Comparison of ENCODE assay signal across 9 mouse cellular contexts in the genomic region with DNA sequence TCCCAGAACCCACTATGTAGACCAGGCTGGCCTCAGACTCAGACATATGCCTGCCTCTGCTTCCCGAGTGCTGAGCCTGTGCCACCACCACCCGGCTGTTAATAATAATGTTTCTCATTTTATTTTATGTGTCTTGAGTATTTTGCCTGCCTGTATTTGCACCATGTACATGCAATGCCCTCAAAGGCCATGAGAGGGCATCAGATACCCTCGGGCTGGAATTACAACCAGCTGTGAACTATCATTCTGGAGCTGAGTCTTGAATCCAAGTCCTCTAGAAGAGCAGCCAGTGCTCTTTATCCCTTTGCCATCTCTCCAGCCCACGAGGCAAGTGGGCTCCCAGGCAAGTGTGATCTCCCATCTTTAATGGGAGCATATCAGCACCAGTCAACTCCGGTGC. TPM values are rescaled to one million over a fixed set of nuclear protein-coding genes. Genes with fewer than 3 reads are reported as not detected.
DNase-seq lines count a peak whose midpoint lies in the region; ATAC-seq and TF ChIP-seq lines count a peak whose summit lies in the region.
"Had no signal": no experiment of that assay in that cellular context is flagged by ENCODE, and none has a peak within 500 bp of the region (broad histone marks: within the 10 kb centered on the region; RNA-seq: fewer than 3 reads in every experiment).

No protein-coding gene starts in this region.

- no peak for ATAC-seq in neural tube, embryonic 11.5 days (ENCODE audit: insufficient read depth, low FRiP score, low TSS enrichment)

- no peaks in the 10 kb centered on the region for H3K9me3 ChIP-seq in neural tube, embryonic 11.5 days (ENCODE audit: control insufficient read depth, low read length)
- H3K9me3 ChIP-seq: embryonic facial prominence, embryonic 12.5 days had no signal

- no peak overlapping the region for H3K4me2 ChIP-seq in neural tube, embryonic 11.5 days (ENCODE audit: low read depth)
- H3K4me2 ChIP-seq: embryonic facial prominence, embryonic 12.5 days had no signal

- TF ChIP-seq POLR2A in spleen, adult 2 months (IDR thresholded peaks at IDR 0.05; ENCODE audit: low read depth, low read length), result no peak

- no peak overlapping the region for H3K9ac ChIP-seq in neural tube, embryonic 11.5 days (ENCODE audit: low read length)
- H3K9ac ChIP-seq: embryonic facial prominence, embryonic 12.5 days had no signal

- 28% methylated on average over 5 of the region's 5 CpGs for WGBS in spleen, adult 2 months
- WGBS in neural tube, embryonic 11.5 days, result 50% methylated on average over 5 of the region's 5 CpGs

- no peaks in the 10 kb centered on the region for H3K4me1 ChIP-seq in spleen, adult 2 months (ENCODE audit: control insufficient read depth, insufficient read depth, insufficient read length)
- H3K4me1 ChIP-seq in neural tube, embryonic 11.5 days (ENCODE audit: control insufficient read depth, insufficient read depth, low read length), result no peaks in the 10 kb centered on the region
- H3K4me1 ChIP-seq: embryonic facial prominence, embryonic 12.5 days had no signal

- no peaks in the 10 kb centered on the region for H3K27me3 ChIP-seq in spleen, adult 2 months (ENCODE audit: control insufficient read depth, insufficient read depth, low read length)
- H3K27me3 ChIP-seq in neural tube, embryonic 11.5 days (ENCODE audit: control insufficient read depth, insufficient read depth, low read length), result no peaks in the 10 kb centered on the region
- H3K27me3 ChIP-seq: embryonic facial prominence, embryonic 12.5 days had no signal

- intact Hi-C loops in heart, postnatal 25 days (cut with DNase I), result no loop called here

- H3K27ac ChIP-seq in spleen, adult 2 months (ENCODE audit: insufficient read depth, low read length), result no peak overlapping the region
- no peak overlapping the region for H3K27ac ChIP-seq in neural tube, embryonic 11.5 days (ENCODE audit: low read depth, low read length)
- H3K27ac ChIP-seq: embryonic facial prominence, embryonic 12.5 days had no signal

- peak; percentile 21 to 57 for DNase-seq in heart, adult 18-20 months
- no peak for DNase-seq in heart, postnatal 25 days (ENCODE audit: low spot score)
- peak in 1 of 2 experiments; percentile 15 for DNase-seq in spleen, adult 2 months (ENCODE audit: low read depth in 1 of 2, low spot score in 2 of 2)
- no peak for DNase-seq in spleen, postnatal 4 days (ENCODE audit: low spot score in 2 of 2)
- DNase-seq in adrenal gland, postnatal 36 days, result peak; percentile 61 to 65
- DNase-seq in induced T-regulatory cell, adult 2 months (ENCODE audit: low read depth), result peak; percentile 67
- peak; percentile 46 for DNase-seq in neural tube, embryonic 11.5 days (ENCODE audit: low spot score)
- DNase-seq in cerebellum, adult 11-12 months, result no peak

- peak; percentile 27; the same call in 1 of the 2 replicates for TF ChIP-seq CTCF in spleen, adult 2 months (IDR thresholded peaks at IDR 0.05; ENCODE audit: extremely low read depth, insufficient read depth, insufficient read length, insufficient replicate concordance)

- no peaks in the 10 kb centered on the region for H3K36me3 ChIP-seq in spleen, adult 2 months (ENCODE audit: control insufficient read depth, insufficient read depth, low read length)
- H3K36me3 ChIP-seq in neural tube, embryonic 11.5 days (ENCODE audit: control insufficient read depth, insufficient read depth, low read length), result no peaks in the 10 kb centered on the region
- H3K36me3 ChIP-seq: embryonic facial prominence, embryonic 12.5 days had no signal

- H3K4me3 ChIP-seq in spleen, adult 2 months (ENCODE audit: extremely low read depth, insufficient read depth, insufficient read length), result no peak overlapping the region
- H3K4me3 ChIP-seq in neural tube, embryonic 11.5 days (ENCODE audit: low read depth, low read length), result no peak overlapping the region
- H3K4me3 ChIP-seq: embryonic facial prominence, embryonic 12.5 days had no signal

RNA-seq across cellular contexts. Expression of a gene that starts 10.2 kb away (rescaled TPM):
- 1 to 10 TPM; 2.5 to 2.7 TPM for total RNA-seq in heart, adult 18-20 months (2021)
- 1 to 10 TPM; 1.4 to 2.3 TPM for total RNA-seq in heart, postnatal 25 days (2021)
- polyA plus RNA-seq in spleen, adult 2 months (2012; rRNA removed), result 5.5 and 6.1 TPM in 2 replicates
- total RNA-seq in adrenal gland, postnatal 36 days (2021), result 10 to 100 TPM; 31.9 to 40.0 TPM
- 17.6 and 19.6 TPM in 2 replicates for polyA plus RNA-seq in neural tube, embryonic 11.5 days (2014; fragmentation: Nextera tagmentation; extraction: Ambion mirVana)

RNA-seq across cellular contexts. Expression of a gene that starts 33.3 kb away (rescaled TPM):
- not detected for total RNA-seq in heart, adult 18-20 months (2021)
- total RNA-seq in heart, postnatal 25 days (2021), result not detected
- polyA plus RNA-seq in spleen, adult 2 months (2012; rRNA removed), result 0.28 and 0.41 TPM in 2 replicates
- not detected for total RNA-seq in adrenal gland, postnatal 36 days (2021)
- not detected in 2 replicates for polyA plus RNA-seq in neural tube, embryonic 11.5 days (2014; fragmentation: Nextera tagmentation; extraction: Ambion mirVana)
- polyA plus RNA-seq: embryonic facial prominence, embryonic 12.5 days had no signal

RNA-seq across cellular contexts. Expression of a gene that starts 42.2 kb away (rescaled TPM):
- under 1 TPM; 0.45 to 0.59 TPM for total RNA-seq in heart, adult 18-20 months (2021)
- under 1 TPM; 0.34 to 0.39 TPM for total RNA-seq in heart, postnatal 25 days (2021)
- 0.51 and 1.0 TPM in 2 replicates for polyA plus RNA-seq in spleen, adult 2 months (2012; rRNA removed)
- 1 to 10 TPM; 4.5 to 5.9 TPM for total RNA-seq in adrenal gland, postnatal 36 days (2021)
- polyA plus RNA-seq in neural tube, embryonic 11.5 days (2014; fragmentation: Nextera tagmentation; extraction: Ambion mirVana), result 17.4 and 21.8 TPM in 2 replicates

RNA-seq across cellular contexts. Expression of a gene that starts 43.6 kb away (rescaled TPM):
- total RNA-seq in heart, adult 18-20 months (2021), result 10 to 100 TPM; 15.2 to 18.5 TPM
- total RNA-seq in heart, postnatal 25 days (2021), result 10 to 100 TPM; 22.0 to 25.7 TPM
- polyA plus RNA-seq in spleen, adult 2 months (2012; rRNA removed), result 2.6 and 3.0 TPM in 2 replicates
- total RNA-seq in adrenal gland, postnatal 36 days (2021), result 1 to 10 TPM; 1.6 to 3.2 TPM
- 67.8 and 68.7 TPM in 2 replicates for polyA plus RNA-seq in neural tube, embryonic 11.5 days (2014; fragmentation: Nextera tagmentation; extraction: Ambion mirVana)

RNA-seq across cellular contexts. Expression of a gene that starts 47.9 kb away (rescaled TPM):
- total RNA-seq in heart, adult 18-20 months (2021), result not detected
- not detected for total RNA-seq in heart, postnatal 25 days (2021)
- polyA plus RNA-seq in spleen, adult 2 months (2012; rRNA removed), result not detected in 2 replicates
- total RNA-seq in adrenal gland, postnatal 36 days (2021), result not detected
- not detected in 2 replicates for polyA plus RNA-seq in neural tube, embryonic 11.5 days (2014; fragmentation: Nextera tagmentation; extraction: Ambion mirVana)
- polyA plus RNA-seq: embryonic facial prominence, embryonic 12.5 days had no signal

Comparison
In these comparisons a context has a peak if more than half of its experiments do, and no peak if none do; other contexts are left out.
1. DNase-seq: peak in heart, adult 18-20 months (2 of 2), adrenal gland, postnatal 36 days (2 of 2), induced T-regulatory cell, adult 2 months (single experiment) and neural tube, embryonic 11.5 days (single experiment); none in heart, postnatal 25 days (single experiment), spleen, postnatal 4 days (0 of 2) and cerebellum, adult 11-12 months (single experiment).
2. RNA of a gene that starts 10.2 kb away (total RNA-seq): 31.9 to 40.0 TPM in adrenal gland, postnatal 36 days; 2.5 to 2.7 TPM in heart, adult 18-20 months and 1.4 to 2.3 TPM in heart, postnatal 25 days; every median in the first group is over 4 times any median in the second.